Mouse (Mus musculus) hematopoietic multipotent progenitor cell, adult 10-12 weeks (in vitro differentiated cells): ENCODE results near the gene Slc13a4. TPM values are rescaled to one million over a fixed set of nuclear protein-coding genes. Genes with fewer than 3 reads are reported as not detected.

Experiments used
- polyA plus RNA-seq: library from polyadenylated mRNA; stranded (reverse); fragments of >175 nt; gene quantifications from 2 replicates; pipeline ENCODE4 v1.2.3, GENCODE M21; 2012; ENCODE audit warnings: low replicate concordance

Slc13a4 gene
- polyA plus RNA-seq = 0.09 TPM in 1 of 2 replicates, not detected in the other

DNA sequence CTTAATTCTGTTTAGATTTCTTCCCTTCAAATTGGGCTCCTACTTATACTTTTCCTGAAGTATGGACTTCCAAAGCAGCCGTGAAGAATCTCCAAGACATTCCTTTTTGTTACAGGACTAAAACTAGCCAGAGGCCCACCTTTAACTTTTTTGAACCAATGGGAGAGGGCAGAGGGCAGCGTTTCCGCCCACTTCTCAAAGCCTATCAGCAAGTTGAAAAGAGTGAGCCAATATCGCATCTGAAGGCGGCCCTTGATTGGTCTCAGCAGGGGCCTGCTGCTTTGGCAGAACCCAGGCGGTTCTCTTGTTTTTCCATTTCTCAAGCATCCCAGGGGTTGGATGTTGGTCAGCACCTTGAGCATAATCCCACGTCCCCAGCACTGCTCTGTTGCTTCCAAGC, at the start of gene Slc13a4:
Gene Slc13a4, minus strand, starts transcription at position 95 of the 400 bp plus-strand sequence.

DNA sequence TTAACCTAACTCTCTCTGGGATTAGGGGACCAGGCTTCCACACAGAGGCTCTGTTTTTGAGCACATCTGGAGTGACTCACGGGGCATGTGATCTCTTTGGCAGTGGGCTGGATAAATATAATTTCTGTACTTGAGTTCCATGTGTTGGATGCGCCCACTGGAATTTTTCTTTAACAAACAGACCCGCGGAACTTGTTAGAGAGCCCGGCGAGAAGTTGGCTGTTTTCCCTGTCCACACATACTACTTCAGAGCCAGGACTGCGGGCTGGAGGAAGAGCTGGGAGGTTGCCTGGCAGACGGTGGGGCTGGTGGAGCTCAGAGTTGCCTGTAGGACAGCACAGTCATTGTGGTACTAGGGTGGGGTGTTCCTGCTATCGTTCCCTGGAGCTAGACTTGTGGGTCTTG, 18.2 kb upstream of the Slc13a4 start, which contains the start of gene Fam180a:
Gene Fam180a, minus strand, starts transcription at position 31 of the 405 bp plus-strand sequence.

Other genes starting within 250 kb of the Slc13a4 start
- 2.2 and 11.6 TPM in 2 replicates for gene Cnot4, start 174.4 kb downstream of the Slc13a4 start, polyA plus RNA-seq
- 1.1 and 4.4 TPM in 2 replicates for gene Nup205, start 130.7 kb downstream of the Slc13a4 start, polyA plus RNA-seq
- not detected in 2 replicates for gene Fam180a, start 18.0 kb upstream of the Slc13a4 start, polyA plus RNA-seq
- gene Mtpn, start 231.8 kb upstream of the Slc13a4 start, polyA plus RNA-seq = 332 and 529 TPM in 2 replicates